Mouse (Mus musculus) forebrain, embryonic 11.5 days (tissue): ENCODE measurements around the gene Mrnip. TPM values are rescaled to one million over a fixed set of nuclear protein-coding genes. Genes with fewer than 3 reads are reported as not detected.

ENCODE experiments used
- ATAC-seq: fragments of 200-750 bp; cut with Nextera tagmentation; replicated peaks from 2 replicates; pipeline ENCODE4 v1.8.0; 2017; ENCODE audit warnings: moderate TSS enrichment; ENCODE audit not compliant: low FRiP score
- DNase-seq: peaks from one replicate; pipeline ENCODE4 v3.0.0-alpha.2; 2017; ENCODE audit warnings: low spot score
- H3K27ac ChIP-seq: fragments of 300-500 bp; sonication (generic); 2 replicates; pipeline ENCODE4 v1.5.1; 2014; ENCODE audit warnings: low read depth, low read length
- H3K27me3 ChIP-seq: fragments of 300-500 bp; sonication (generic); 2 replicates; pipeline ENCODE4 v1.6.1; 2014; ENCODE audit warnings: mild to moderate bottlenecking, low read length, mixed read lengths; ENCODE audit not compliant: control insufficient read depth, insufficient read depth
- H3K36me3 ChIP-seq: fragments of 300-500 bp; sonication (generic); 2 replicates; pipeline ENCODE4 v1.6.1; 2014; ENCODE audit warnings: mild to moderate bottlenecking, low read length, moderate library complexity, mixed read lengths; ENCODE audit not compliant: control insufficient read depth, insufficient read depth
- H3K4me1 ChIP-seq: fragments of 300-500 bp; sonication (generic); replicated peaks from 2 replicates; pipeline ENCODE4 v1.6.1; 2014; ENCODE audit warnings: low read length, mixed read lengths; ENCODE audit not compliant: control insufficient read depth, insufficient read depth
- H3K4me2 ChIP-seq: fragments of 300-500 bp; sonication (generic); 2 replicates; pipeline ENCODE4 v1.6.1; 2014; ENCODE audit warnings: low read depth, mild to moderate bottlenecking, low read length, moderate library complexity, mixed read lengths; ENCODE audit not compliant: severe bottlenecking
- H3K4me3 ChIP-seq: fragments of 300-500 bp; sonication (generic); 2 replicates; pipeline ENCODE4 v1.5.1; 2014; ENCODE audit warnings: low read depth, low read length
- H3K9ac ChIP-seq: fragments of 300-500 bp; sonication (generic); 2 replicates; pipeline ENCODE4 v1.6.1; 2014; ENCODE audit warnings: low read length
- H3K9me3 ChIP-seq: fragments of 300-500 bp; sonication (generic); 2 replicates; pipeline ENCODE4 v1.6.1; 2016; ENCODE audit warnings: low read length, mixed read lengths; ENCODE audit not compliant: control insufficient read depth
- WGBS: fragments of 180-500 bp; shearing (Covaris S2); extraction: QIAGEN DNeasy Blood & Tissue Kit; methylation state at CpG from one replicate; pipeline ENCODE4 v1.1.7; 2014; 5-methylcytosine and 5-hydroxymethylcytosine counted together
- polyA plus RNA-seq: library from polyadenylated mRNA; unstranded; fragments of >200 nt; fragmentation: Nextera tagmentation; extraction: Ambion mirVana; gene quantifications from 2 replicates; pipeline ENCODE4 v1.2.1, GENCODE M21; 2014

Gene Mrnip
- polyA plus RNA-seq, 1 experiment from 2014 or later = 21.1 TPM

DNA sequence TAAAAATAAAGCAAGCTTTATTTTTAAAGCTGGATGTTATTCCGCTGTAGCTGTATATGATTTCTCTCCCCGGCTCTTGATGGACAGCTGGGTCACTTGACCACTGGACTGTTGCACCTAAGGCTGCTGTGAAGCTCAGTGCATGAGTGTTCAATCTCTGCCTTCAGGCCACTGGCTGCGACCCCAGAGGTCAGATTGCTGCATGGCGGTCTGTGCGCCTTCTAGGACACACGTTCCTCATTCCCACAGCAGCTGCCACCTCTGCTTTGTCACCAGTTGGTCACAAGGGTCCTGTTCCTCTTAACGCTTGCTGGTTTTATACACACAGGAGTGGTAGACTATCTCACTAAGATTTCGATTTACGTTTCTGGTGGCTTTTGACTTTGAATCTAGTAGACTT is 20.1 kb upstream of the Mrnip start:
- H3K27ac ChIP-seq = no peak overlapping the region
- H3K4me1 ChIP-seq = no peaks in the 10 kb centered on the region
- ATAC-seq (no peak), DNase-seq (no peak)
- WGBS = 77% methylated on average over 9 of the region's 9 CpGs
- H3K36me3 ChIP-seq = peaks cover 13% of the 10 kb centered on the region; the same call in 1 of the 2 replicates
- H3K9me3 ChIP-seq = no peaks in the 10 kb centered on the region
- H3K4me3 ChIP-seq = no peak overlapping the region
- H3K27me3 ChIP-seq = no peaks in the 10 kb centered on the region
- H3K4me2 ChIP-seq = no peak overlapping the region
- no peak overlapping the region for H3K9ac ChIP-seq

DNA sequence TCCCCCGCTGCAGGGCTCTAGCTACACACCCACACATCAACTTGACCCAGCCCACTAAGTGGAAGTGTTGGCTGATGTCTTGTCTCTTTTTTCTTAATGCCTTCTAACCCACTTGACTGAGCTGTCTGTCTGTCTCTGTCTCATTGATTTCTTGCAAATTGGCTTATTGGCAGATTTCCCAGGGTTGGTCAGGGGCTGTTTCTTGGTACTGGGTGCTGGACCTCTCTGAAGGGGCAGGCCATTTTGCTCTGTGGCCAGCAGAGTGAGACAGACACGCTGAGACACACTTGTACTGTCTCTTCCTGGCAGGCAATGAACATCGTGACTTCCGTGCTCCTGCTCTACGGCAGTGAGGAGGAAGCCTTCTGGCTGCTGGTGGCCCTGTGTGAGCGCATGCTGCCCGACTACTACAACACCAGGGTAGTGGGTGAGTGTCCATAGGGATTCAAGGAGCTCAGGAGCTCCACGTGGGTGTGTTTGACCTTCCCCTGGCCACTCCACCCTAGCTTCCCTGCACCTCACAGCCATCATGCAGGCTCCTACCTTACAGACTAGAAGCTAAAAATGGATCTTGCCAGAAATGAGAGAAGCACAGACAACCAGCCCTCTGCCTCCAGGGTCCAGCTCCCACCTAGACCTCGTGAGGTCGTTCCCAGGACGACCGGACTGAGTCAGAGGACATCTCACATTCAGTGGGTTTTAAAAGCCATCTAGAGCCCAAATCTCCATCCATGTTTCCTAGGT is 19.3 kb upstream of the Mrnip start:
- H3K27ac ChIP-seq = no peak overlapping the region
- no peaks in the 10 kb centered on the region for H3K9me3 ChIP-seq

DNA sequence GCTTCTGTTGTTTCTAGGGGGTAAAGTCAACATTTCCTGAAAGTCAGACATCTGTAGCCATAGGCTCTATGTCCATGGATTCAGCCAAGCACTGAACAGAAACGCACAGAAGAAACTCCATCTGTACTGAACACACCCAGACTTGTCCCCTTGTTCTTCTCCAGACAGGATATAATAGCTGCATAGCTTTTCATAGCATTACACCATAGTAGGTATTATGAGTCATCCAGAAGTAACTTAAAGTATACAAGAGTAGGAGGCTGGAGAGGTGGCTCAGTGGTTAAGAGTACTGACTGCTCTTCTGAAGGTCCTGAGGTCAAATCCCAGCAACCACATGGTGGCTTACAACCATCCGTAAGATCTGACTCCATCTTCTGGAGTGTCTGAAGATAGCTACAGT is 18.5 kb upstream of the Mrnip start:
- H3K27me3 ChIP-seq = no peaks in the 10 kb centered on the region
- no peak overlapping the region for H3K4me2 ChIP-seq
- H3K27ac ChIP-seq = no peak overlapping the region
- H3K4me1 ChIP-seq = no peaks in the 10 kb centered on the region
- 90% methylated on average over 2 of the region's 2 CpGs for WGBS
- no peaks in the 10 kb centered on the region for H3K9me3 ChIP-seq
- no peak for ATAC-seq
- peaks cover 11% of the 10 kb centered on the region; the same call in 1 of the 2 replicates for H3K36me3 ChIP-seq
- no peak for DNase-seq
- no peak overlapping the region for H3K4me3 ChIP-seq
- H3K9ac ChIP-seq = no peak overlapping the region

More for the DNA sequence above, 19.3 kb upstream of the Mrnip start:
- DNase-seq = no peak
- no peak overlapping the region for H3K4me2 ChIP-seq
- H3K4me1 ChIP-seq = no peaks in the 10 kb centered on the region
- H3K9ac ChIP-seq = no peak overlapping the region
- WGBS = 88% methylated on average over 12 of the region's 12 CpGs
- ATAC-seq = no peak
- H3K4me3 ChIP-seq = no peak overlapping the region
- no peaks in the 10 kb centered on the region for H3K27me3 ChIP-seq
- H3K36me3 ChIP-seq = peaks cover 11% of the 10 kb centered on the region; the same call in 1 of the 2 replicates

DNA sequence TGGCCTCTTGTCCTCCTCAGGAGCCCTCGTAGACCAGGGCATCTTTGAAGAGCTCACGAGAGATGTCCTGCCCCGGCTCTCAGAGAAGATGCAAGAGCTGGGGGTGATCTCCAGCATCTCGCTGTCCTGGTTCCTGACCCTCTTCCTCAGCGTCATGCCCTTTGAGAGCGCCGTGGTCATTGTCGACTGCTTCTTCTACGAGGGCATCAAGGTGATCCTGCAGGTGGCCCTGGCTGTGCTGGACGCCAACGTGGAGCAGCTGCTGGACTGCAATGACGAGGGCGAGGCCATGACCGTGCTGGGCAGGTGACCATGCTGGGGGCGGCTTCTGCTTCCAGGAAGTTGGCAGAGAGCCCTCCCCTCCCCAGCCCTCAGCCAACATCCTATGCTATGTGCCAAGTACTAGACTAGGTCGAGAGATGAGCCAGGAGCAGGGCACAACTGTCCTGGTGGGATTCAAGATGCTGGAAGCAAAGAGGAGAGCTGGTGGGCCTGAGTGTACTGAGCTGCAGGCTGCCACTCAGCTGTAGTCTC is 17.5 kb upstream of the Mrnip start:
- Histone ChIP-seq H3K9ac (no peak overlapping the region), H3K4me2 (no peak overlapping the region), H3K27ac (no peak overlapping the region), H3K36me3 (peaks cover 7% of the 10 kb centered on the region; the same call in 1 of the 2 replicates), H3K27me3 (no peaks in the 10 kb centered on the region), H3K4me1 (no peaks in the 10 kb centered on the region), H3K9me3 (no peaks in the 10 kb centered on the region), H3K4me3 (no peak overlapping the region)
- DNase-seq (no peak), ATAC-seq (no peak)
- 95% methylated on average over 16 of the region's 16 CpGs for WGBS

DNA sequence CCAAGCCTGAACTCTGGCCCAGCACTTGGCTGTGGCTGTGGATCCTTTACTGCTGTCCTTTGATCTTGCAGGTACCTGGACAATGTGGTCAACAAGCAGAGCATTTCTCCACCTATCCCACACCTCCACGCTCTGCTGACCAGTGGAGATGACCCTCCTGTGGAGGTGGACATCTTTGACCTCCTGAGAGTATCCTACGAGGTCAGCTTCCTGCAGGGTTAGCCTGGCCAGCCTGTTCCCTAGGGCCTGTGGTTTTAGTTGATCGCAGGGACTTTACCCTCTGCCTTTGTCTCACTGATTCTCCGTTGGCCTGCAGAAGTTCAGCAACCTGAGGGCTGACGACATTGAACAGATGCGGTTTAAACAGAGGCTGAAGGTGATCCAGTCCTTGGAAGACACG is 15.9 kb upstream of the Mrnip start:
- no peaks in the 10 kb centered on the region for H3K4me1 ChIP-seq
- no peak overlapping the region for H3K4me3 ChIP-seq
- no peaks in the 10 kb centered on the region for H3K27me3 ChIP-seq
- no peak overlapping the region for H3K4me2 ChIP-seq
- ATAC-seq (no peak), DNase-seq (no peak)
- H3K27ac ChIP-seq = no peak overlapping the region
- H3K9ac ChIP-seq = no peak overlapping the region
- 93% methylated on average over 7 of the region's 7 CpGs for WGBS
- peaks cover 3% of the 10 kb centered on the region; the same call in 1 of the 2 replicates for H3K36me3 ChIP-seq
- no peaks in the 10 kb centered on the region for H3K9me3 ChIP-seq

DNA sequence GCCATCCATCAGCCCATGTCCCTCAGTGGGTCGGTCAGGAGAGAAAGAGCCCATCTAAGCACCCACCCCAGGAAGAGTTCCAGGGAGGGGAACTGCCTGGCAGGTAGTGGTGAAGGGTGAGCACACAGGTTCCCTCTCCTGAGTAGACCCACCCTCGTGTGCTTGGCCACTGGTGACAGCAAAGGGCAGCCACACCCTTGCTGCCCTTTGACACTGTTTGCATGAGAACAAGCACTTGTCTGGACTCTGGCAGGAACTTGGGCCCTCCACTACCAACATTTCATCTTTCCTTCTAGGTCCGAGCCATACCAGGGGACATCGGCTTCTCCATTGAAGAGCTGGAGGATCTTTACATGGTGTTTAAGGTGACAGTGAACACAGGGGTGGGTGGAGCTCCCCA is 14.9 kb upstream of the Mrnip start:
- ATAC-seq (no peak), DNase-seq (no peak)
- Histone ChIP-seq H3K4me3 (no peak overlapping the region), H3K27me3 (no peaks in the 10 kb centered on the region), H3K9ac (no peak overlapping the region), H3K36me3 (peaks cover 3% of the 10 kb centered on the region; the same call in 1 of the 2 replicates), H3K9me3 (no peaks in the 10 kb centered on the region), H3K27ac (no peak overlapping the region), H3K4me1 (no peaks in the 10 kb centered on the region), H3K4me2 (no peak overlapping the region)
- 88% methylated on average over 4 of the region's 4 CpGs for WGBS

DNA sequence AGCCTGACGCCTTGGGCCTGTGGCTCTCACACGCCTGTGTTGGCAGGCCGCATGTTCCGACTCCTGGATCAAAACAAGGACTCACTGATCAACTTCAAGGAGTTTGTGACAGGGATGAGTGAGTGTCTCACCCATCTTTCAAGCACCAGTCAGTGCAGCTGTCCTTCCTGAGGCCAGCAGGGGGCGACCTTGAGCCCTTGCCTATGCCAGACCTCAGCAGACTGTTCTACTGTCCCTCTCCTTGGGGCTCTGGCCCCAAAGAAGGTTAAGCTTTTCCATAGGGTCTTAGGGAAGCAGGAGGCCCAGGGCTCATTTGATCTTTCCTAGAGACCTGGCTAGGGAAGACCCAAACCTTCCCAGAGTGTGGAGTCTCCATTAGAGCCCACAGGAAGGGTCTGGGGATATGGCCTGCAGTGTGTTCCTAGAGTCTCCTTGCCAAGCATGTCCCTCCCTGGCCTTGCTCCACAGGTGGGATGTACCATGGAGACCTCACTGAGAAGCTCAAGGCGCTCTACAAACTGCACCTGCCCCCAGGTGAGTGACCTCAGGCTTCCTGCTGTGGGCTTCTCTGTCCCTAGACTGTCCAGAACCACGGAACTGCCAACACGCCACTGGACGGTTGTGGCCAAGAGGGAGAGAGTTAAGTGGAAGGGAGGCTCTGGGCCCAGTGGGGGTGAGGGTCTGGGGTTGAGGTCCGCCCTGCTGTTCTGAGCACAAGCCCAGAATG is 12.5 kb upstream of the Mrnip start:
- no peaks in the 10 kb centered on the region for H3K9me3 ChIP-seq
- H3K27me3 ChIP-seq = no peaks in the 10 kb centered on the region
- H3K9ac ChIP-seq = no peak overlapping the region
- H3K36me3 ChIP-seq = peaks cover 1% of the 10 kb centered on the region; the same call in 1 of the 2 replicates
- H3K27ac ChIP-seq = no peak overlapping the region
- 68% methylated on average over 10 of the region's 10 CpGs for WGBS
- ATAC-seq = 0 out of 2 replicates have a peak, but pooled peaks have one; percentile 36
- peak; percentile 82 for DNase-seq
- H3K4me2 ChIP-seq = no peak overlapping the region
- no peak overlapping the region for H3K4me3 ChIP-seq
- H3K4me1 ChIP-seq = no peaks in the 10 kb centered on the region

DNA sequence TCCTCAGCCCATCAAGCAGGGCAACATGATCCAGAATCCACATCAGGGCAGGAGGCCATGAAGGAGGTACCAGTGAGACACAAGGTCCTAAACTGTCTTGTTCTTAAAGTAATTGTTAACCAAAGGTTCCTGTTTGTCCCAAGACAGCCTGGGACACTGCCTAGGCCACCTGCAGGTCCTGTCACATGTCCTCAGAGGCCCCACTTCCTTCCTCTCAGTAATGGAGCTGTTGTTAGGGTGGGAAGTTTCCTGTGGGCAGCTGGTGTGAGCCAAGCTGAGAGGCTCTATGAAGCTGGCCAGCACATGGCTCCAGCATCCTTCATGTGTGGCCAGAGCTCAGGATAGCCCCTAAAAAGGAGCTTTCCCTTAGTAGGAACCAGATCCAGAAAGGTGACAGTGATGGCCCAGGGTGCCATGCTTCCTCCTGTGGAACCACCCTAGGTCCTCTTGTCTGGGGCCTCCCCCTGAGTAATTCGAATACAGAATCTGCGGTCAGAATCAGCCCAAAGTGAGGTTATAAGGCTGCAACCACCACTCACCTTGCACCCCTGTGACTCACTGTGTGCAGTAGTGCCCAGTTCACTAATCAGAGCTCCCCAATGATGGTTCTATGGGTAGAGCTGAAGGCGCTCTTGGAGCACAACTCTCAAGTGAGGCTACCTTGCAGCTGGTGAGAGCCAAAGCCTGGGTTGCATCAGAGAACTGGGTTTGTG is 11.8 kb upstream of the Mrnip start:
- no peak for DNase-seq
- H3K4me1 ChIP-seq = no peaks in the 10 kb centered on the region
- WGBS = 95% methylated on average over 3 of the region's 3 CpGs
- no peak overlapping the region for H3K4me2 ChIP-seq
- no peak overlapping the region for H3K27ac ChIP-seq
- H3K9ac ChIP-seq = no peak overlapping the region
- no peaks in the 10 kb centered on the region for H3K27me3 ChIP-seq
- no peak for ATAC-seq
- H3K4me3 ChIP-seq = no peak overlapping the region
- H3K9me3 ChIP-seq = no peaks in the 10 kb centered on the region
- H3K36me3 ChIP-seq = no peaks in the 10 kb centered on the region
